Mouse (Mus musculus): ENCODE measurements around the gene Scn1b. TPM values are rescaled to one million over a fixed set of nuclear protein-coding genes. Genes with fewer than 3 reads are reported as not detected.

Gene Scn1b
- total RNA-seq, 2 experiments from 2014 or later = 13.5 to 24.9 TPM

- DNase-seq (ENCODE audit: low spot score in 2 of 2) = no peak
Measured at GRCm38 (mm10) chr7:31088206-31088605, 38.6 kb downstream of the Scn1b start.

DNA sequence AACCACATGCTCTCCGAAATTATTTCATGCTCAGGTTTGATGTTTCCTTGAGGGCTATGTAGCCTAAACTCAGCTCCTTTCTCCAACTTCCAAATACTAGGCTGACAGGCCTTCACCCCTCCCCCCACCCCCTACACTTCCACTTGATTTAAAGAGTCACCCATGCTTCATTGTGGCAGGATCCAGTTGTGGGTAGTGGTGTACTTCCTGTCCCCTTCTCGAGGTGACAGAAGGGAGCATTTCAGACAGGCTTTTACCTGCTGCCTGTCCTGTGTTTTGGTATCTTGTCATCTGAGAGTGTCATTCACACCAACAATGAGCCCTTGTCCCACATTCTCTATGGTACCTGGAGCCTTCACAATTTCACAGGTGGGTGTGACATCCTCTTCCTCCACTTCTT is 39.5 kb downstream of the Scn1b start:
- DNase-seq (ENCODE audit: low spot score in 2 of 2) = no peak

- DNase-seq (ENCODE audit: low spot score in 2 of 2) = no peak
Measured at GRCm38 (mm10) chr7:31086175-31086755, 40.5 kb downstream of the Scn1b start.

GRCm38 (mm10) chr7:31085171-31085570 is 41.6 kb downstream of the Scn1b start:
- no peak for DNase-seq (ENCODE audit: low spot score in 2 of 2)

DNA sequence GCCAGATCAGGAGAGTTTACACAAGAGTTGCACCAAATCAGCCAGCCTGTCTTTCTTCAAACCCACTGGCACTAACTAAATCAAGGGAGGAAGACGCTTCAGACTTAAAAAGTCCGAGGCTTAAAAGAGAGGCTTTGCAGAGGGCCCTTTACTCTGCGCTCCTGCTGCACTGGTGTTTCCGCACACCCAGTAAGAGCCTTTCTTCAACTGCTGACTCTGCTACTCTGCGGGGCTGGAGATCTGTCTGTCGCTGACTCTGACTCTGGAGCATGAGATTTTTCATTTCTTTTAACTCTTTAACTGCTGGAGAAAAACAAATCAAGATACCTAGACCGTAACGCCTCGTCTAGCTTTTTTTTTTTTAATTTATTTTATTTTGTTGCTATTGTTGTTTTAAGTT is 42.7 kb downstream of the Scn1b start:
- DNase-seq (ENCODE audit: low spot score in 2 of 2) = no peak

DNA sequence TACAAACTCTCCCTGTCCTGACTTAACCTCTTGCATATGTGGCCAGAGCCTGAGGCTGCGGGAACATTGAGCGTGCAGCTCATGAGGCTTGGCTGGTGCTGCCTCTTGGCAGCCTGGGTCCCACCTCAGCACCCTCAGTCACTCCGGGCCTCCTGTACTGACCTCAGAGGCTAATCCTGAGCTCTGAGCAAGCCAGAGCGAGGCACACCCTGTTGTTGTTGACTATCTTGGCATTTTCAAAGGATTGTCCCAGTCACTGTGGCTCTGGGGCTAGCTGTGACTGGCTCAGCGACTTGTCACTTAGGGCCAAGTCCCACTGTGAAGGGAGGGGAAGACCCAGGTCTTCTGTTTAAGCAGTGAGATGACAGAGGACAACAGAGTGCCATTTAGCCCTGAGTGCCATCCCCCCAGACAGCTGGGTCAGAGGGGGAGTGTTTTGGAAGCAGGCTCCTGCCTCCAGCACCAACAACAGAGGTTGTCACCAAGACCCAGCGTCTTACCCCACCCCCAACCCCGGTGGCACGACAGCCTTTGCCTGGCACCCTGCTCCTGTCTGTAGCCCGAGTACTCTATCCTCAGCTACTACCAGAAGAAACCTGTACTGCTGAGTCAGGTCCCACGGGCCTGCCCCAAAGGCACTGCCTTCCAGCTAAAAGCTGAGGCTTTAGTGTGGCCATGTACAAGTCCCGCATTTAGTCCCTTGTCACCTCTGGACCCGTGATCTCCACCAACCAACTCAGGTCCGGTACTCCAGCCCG is 43.8 kb downstream of the Scn1b start:
- DNase-seq (ENCODE audit: low spot score in 2 of 2) = no peak

DNA sequence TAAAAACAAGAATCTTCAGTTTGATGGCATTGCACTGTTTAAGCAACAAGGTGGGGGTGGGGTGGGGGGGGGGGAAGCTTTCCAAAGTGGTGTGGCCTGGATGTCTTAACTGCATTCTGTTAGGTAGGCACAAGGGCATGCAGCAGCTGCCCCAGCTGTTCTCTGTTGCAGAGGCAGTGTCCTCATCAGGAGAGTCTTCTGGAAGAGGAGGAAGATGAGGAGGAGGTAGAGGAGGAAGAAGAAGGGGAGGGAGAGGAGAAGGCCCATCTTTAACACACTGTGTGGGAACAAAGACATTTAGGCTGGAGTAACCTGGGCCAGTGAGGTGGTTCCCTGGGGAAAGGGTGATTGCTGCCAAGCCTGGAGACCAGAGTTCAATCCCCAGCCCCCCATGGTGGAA is 44.7 kb downstream of the Scn1b start:
- no peak for DNase-seq (ENCODE audit: low spot score in 2 of 2)

DNA sequence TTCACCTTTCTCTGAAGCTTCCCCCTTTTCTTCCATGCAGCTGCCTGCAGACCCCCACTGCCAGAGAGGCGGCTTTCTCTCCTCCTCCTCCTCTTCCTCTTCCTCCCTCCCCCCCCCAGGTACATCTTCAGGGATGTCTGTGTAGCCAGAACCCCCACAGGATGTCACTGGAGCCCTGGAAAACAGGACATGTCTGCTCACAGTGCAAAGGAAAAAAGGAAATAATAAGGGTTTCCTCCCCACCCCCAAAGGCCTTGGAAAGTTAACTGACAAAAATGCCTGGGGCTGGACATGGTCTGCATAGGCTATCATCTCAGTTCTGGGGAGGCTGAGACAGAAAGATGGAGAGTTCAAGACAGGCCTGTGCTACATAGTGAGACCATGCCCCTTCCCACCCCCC is 45.7 kb downstream of the Scn1b start:
- DNase-seq (ENCODE audit: low spot score in 2 of 2) = no peak

DNA sequence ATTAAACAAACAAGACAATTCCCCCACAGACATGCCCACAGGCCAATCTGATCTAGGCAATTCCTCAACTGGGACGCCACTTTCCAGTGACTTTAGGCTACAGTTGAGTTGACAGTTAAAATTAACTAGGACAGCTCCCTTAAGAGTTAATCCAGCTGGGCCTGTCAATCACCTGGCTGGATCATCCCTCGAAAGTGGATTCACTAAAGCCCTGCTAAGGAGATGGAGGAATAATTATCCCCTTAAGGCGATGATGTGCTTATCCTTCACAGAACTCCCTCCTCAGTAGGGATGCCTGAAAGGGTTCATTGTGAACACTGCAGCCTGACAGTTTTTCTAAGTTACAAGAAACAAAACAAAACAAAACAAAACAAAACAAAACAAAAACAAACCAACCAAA is 46.2 kb downstream of the Scn1b start:
- no peak for DNase-seq (ENCODE audit: low spot score in 2 of 2)

GRCm38 (mm10) chr7:31079670-31080069 is 47.1 kb downstream of the Scn1b start:
- no peak for DNase-seq (ENCODE audit: low spot score in 2 of 2)

GRCm38 (mm10) chr7:31077885-31078445 is 48.8 kb downstream of the Scn1b start:
- DNase-seq (ENCODE audit: low spot score in 2 of 2) = no peak

DNA sequence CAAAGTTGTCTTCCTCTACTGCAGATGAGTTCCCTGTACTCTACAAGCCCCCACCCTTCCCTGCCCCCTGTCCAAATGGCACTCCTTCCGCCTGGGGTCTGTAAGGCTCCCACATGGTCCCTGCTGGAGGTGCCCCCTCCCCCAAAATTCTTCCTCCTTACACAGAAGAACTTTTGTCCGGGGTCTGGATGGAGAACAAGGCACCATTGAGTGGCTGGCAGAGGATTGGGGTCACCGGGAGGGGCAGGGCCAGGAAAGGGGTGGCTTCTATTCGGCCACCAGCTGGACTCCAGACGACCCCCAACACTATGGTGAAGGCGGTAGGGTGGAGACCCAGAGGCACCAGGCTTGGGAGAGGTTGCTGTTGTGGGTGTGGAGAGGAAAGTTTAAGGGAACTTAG is 49.3 kb downstream of the Scn1b start:
- no peak for DNase-seq (ENCODE audit: low spot score in 2 of 2)

DNA sequence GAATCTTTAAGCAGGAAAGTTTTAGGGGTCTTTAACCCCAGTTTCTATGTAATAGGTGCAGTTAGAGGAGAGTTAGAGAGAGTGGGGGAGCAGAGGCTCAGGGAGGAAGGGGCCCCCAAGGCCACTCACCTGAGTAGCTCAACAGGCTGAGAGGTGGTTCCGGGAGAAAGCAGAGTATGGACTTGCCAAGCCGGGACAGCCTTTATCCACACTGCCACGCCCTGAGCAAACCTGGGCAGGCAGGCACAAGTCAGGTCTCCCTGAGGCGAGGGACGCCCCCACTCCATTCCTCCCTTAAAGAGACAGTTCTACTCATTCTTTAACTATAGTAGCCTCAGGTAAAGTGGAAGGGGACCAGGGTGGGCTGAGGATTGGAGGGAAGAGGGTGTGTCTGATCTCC is 50.3 kb downstream of the Scn1b start, which contains the start of gene Fxyd3:
Gene Fxyd3 (minus strand): TSS at position 213 of the 400 bp plus-strand sequence.
- DNase-seq (ENCODE audit: low spot score in 2 of 2) = no peak

DNA sequence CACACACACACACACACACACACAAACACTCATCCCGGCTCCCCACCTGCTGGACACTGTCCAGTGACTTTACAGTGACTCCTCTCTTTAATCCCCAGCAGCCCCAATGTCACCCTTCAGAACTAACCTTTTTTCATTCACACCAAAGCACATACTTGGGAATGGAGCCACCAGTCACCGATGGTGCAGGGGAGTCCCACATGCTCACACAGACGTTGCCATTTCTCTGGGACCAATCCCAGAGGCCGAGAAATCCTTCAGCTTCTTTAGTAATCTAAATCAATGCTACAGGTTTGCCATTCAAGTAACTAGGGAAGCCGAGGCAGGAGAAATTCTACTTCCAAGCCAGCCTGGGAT is 52.1 kb downstream of the Scn1b start:
- no peak for DNase-seq (ENCODE audit: low spot score in 2 of 2)

DNA sequence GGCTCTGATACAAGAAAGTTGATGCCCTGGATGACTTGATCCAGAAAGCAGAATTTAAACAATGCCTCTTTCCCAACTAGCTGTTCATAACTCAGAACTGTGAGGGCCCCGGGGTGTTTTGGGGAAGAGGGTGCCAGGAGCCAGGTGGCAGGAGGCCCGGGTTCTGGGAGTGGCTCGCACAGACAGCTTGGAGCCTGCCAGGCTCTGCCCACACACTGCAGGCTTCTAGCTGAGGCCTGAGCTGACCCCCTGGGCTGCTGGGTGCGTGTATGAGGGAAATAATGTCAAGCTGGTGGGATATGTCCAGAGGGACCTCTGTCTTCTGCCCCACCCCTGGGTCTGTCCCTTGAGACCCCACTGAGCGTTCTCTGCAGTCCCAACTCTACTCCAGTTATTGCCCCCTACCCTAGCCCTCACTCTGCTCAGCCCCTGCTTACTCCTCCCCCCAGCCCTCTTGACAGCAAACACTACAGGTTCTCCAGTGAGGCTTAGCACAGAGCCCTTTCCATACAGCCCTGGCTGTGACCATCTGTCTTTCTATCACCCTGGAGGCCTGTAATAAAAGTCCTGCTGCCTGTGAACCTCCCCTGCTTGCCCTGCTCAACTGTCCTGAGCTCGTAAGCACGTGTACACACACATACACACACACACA is 52.6 kb downstream of the Scn1b start:
- DNase-seq (ENCODE audit: low spot score in 2 of 2) = no peak

DNA sequence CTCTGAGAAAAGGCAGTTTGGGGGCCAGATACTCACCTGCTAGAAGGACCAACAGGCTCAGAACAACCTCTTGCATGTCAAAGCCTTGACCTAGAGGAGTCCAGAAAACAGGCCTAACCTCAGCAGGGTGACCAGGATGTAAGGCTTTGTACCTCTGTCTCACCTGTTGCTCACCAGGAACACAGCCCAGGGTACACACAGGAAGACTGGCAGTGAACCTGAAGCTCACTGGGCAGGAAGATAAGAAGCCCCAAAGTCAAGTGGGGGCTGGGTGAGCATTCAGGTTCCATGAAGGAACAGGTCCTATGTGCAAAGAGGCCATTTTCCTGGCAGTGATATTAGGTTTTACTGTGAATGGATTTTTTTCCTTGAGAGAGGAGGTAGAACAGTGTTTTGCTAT is 53.3 kb downstream of the Scn1b start:
- DNase-seq (ENCODE audit: low spot score in 2 of 2) = no peak

DNA sequence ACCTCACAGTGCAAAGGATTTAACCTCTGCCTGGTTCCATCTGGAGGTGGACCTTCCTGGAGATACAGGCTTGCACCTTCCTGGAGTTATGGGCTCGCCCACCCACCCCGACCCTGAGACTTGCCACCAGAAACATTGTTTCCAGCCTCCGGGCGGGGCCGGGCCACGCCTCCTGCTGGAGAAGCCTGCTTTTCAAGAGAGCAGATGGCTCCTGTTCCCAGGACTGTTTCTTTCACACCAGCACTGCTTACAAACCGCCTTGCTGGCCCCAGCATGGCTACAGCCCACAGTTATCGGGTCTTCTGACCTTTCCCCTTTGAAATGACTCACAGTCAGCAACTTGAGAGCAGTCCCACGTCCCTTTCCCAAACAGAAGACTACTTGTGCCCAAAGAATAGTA is 54.5 kb downstream of the Scn1b start:
- DNase-seq (ENCODE audit: low spot score in 2 of 2) = no peak

GRCm38 (mm10) chr7:31070324-31070723 is 56.5 kb downstream of the Scn1b start:
- DNase-seq (ENCODE audit: low spot score in 2 of 2) = no peak

- DNase-seq (ENCODE audit: low spot score in 2 of 2) = no peak
Measured at GRCm38 (mm10) chr7:31069491-31069890, 57.3 kb downstream of the Scn1b start.

DNA sequence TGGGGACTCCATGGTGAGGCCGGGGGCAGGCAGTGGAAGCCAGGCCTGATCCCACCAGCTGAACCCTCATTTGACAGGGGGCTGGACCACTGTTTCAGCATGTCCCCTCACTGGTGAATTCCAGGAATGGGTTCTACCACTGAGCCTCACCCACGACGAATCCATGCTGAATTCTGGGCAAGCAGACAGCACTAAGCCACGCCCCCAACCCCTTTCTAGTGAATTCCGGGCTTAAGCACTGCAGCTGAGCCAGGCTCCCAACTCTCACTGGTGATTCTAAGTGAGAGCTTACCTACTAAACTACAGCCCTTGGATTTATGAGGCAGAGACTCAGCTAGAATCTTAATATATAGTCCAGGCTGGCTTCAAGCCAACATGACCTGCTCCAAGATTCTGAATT is 59.0 kb downstream of the Scn1b start:
- no peak for DNase-seq (ENCODE audit: low spot score in 2 of 2)
